Mouse (Mus musculus) heart, embryonic 16.5 days (tissue): ENCODE results near the gene Tmem121b. TPM values are rescaled to one million over a fixed set of nuclear protein-coding genes. Genes with fewer than 3 reads are reported as not detected.

Source experiments
- ATAC-seq: fragments of 200-750 bp; cut with Nextera tagmentation; replicated peaks from 2 replicates; pipeline ENCODE4 v1.8.0; 2017; ENCODE audit warnings: moderate number of reproducible peaks; ENCODE audit not compliant: insufficient read depth, low FRiP score; ENCODE audit errors: extremely low read depth
- H3K27ac ChIP-seq: fragments of 300-500 bp; sonication (generic); 2 replicates; pipeline ENCODE4 v1.5.1; 2014; ENCODE audit warnings: mild to moderate bottlenecking, low read length, control low read depth, moderate library complexity
- H3K27me3 ChIP-seq: fragments of 300-500 bp; sonication (generic); 2 replicates; pipeline ENCODE4 v1.6.1; 2014; ENCODE audit warnings: low read length, mixed read lengths; ENCODE audit not compliant: control insufficient read depth, insufficient read depth
- H3K36me3 ChIP-seq: fragments of 300-500 bp; sonication (generic); 2 replicates; pipeline ENCODE4 v1.6.1; 2014; ENCODE audit not compliant: control insufficient read depth, insufficient read depth
- H3K4me1 ChIP-seq: fragments of 300-500 bp; sonication (generic); 2 replicates; pipeline ENCODE4 v1.6.1; 2014; ENCODE audit warnings: low read length, mixed read lengths; ENCODE audit not compliant: control insufficient read depth, insufficient read depth
- H3K4me2 ChIP-seq: fragments of 300-500 bp; sonication (generic); 2 replicates; pipeline ENCODE4 v1.6.1; 2014; ENCODE audit warnings: low read depth, mild to moderate bottlenecking, control low read depth, low read length
- H3K4me3 ChIP-seq: fragments of 300-500 bp; sonication (generic); 2 replicates; pipeline ENCODE4 v1.5.1; 2014; ENCODE audit warnings: mild to moderate bottlenecking, control low read depth, low read length
- H3K9ac ChIP-seq: fragments of 300-500 bp; sonication (generic); 2 replicates; pipeline ENCODE4 v1.6.1; 2014; ENCODE audit warnings: low read length, control low read depth
- H3K9me3 ChIP-seq: fragments of 300-500 bp; sonication (generic); replicated peaks from 2 replicates; pipeline ENCODE4 v1.6.1; 2016; ENCODE audit warnings: low read length; ENCODE audit not compliant: control insufficient read depth
- WGBS: fragments of 180-500 bp; shearing (Covaris S2); extraction: QIAGEN DNeasy Blood & Tissue Kit; methylation state at CpG from one replicate; pipeline ENCODE4 v1.1.7; 2014; 5-methylcytosine and 5-hydroxymethylcytosine counted together
- polyA plus RNA-seq: library from polyadenylated mRNA; unstranded; fragments of >200 nt; fragmentation: Nextera tagmentation; extraction: Ambion mirVana; gene quantifications from 2 replicates; pipeline ENCODE4 v1.2.1, GENCODE M21; 2015

Tmem121b gene
- polyA plus RNA-seq, 1 experiment from 2014 or later = 0.07 TPM

- no peaks in the 10 kb centered on the region for H3K36me3 ChIP-seq
- H3K9ac ChIP-seq = no peak overlapping the region
- no peak overlapping the region for H3K4me2 ChIP-seq
- no peak for ATAC-seq
- H3K9me3 ChIP-seq = no peaks in the 10 kb centered on the region
- H3K27ac ChIP-seq = peak overlapping the region; percentile 66; the same call in 1 of the 2 replicates
- H3K4me3 ChIP-seq = no peak overlapping the region
- H3K4me1 ChIP-seq = peaks cover 34% of the 10 kb centered on the region
- WGBS = 52% methylated on average over 8 of the region's 8 CpGs
- H3K27me3 ChIP-seq = no peaks in the 10 kb centered on the region
Observed at GRCm38 (mm10) chr6:120472455-120473140, 21.0 kb downstream of the Tmem121b start.

DNA sequence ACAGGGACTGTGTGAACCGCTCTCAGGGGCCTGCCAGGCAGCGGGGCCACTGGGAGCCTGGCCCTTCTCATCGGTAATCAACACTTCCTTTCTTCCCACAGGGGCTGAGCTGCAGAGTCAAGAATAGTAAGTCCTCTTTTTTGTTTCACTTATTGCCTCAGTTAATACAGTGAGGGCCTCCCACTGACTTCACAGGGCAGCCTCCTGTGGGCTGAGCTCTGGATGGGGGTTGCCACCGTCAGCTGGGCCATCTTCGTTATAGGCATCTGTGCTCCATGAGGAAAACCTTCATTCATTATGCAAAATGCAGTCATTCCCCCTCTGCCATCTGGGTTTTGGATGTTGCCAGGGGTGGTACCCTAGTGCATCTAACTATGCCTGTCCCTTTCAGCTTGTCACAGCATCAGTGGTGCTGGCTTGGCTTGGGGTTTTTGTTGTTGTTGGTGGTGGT lies 21.6 kb downstream of the Tmem121b start:
- H3K4me2 ChIP-seq = peak overlapping the region; percentile 1; the same call in 1 of the 2 replicates
- peaks cover 34% of the 10 kb centered on the region for H3K4me1 ChIP-seq
- peak overlapping the region; percentile 66 for H3K27ac ChIP-seq
- peak; percentile 46 for ATAC-seq
- no peaks in the 10 kb centered on the region for H3K9me3 ChIP-seq
- H3K27me3 ChIP-seq = no peaks in the 10 kb centered on the region
- no peak overlapping the region; the same call in 1 of the 2 replicates for H3K9ac ChIP-seq
- H3K4me3 ChIP-seq = no peak overlapping the region
- no peaks in the 10 kb centered on the region for H3K36me3 ChIP-seq
- 13% methylated on average over 5 of the region's 5 CpGs for WGBS

- no peak overlapping the region for H3K27ac ChIP-seq
- WGBS = 49% methylated on average over 1 of the region's 1 CpGs
Observed at GRCm38 (mm10) chr6:120470666-120471065, 22.9 kb downstream of the Tmem121b start.

DNA sequence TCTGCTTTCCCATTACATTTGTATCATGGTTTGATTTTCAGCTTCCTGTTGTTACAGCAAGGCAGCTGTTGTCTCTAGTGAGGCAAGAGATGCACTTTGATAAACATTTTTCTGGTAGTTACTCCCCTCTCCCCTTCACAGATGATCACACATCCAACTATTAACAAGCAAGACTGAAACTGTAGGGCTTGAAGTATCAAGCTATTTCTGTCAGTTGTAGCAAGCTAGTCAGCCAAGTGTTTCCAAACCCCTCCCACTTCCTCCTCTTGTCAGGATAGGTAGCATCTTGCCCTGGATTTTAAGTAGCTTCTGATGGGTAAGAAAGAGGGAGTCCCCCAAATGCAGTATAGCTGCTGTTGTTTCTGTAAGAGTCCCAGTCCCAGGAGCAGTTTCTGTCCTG lies 23.8 kb downstream of the Tmem121b start:
- H3K27ac ChIP-seq = no peak overlapping the region

More at GRCm38 (mm10) chr6:120470666-120471065, 22.9 kb downstream of the Tmem121b start:
- no peaks in the 10 kb centered on the region; the same call in 1 of the 2 replicates for H3K27me3 ChIP-seq
- no peaks in the 10 kb centered on the region for H3K9me3 ChIP-seq
- no peak overlapping the region for H3K4me2 ChIP-seq
- H3K4me1 ChIP-seq = peaks cover 34% of the 10 kb centered on the region
- no peaks in the 10 kb centered on the region for H3K36me3 ChIP-seq
- no peak for ATAC-seq
- no peak overlapping the region for H3K9ac ChIP-seq
- H3K4me3 ChIP-seq = no peak overlapping the region

DNA sequence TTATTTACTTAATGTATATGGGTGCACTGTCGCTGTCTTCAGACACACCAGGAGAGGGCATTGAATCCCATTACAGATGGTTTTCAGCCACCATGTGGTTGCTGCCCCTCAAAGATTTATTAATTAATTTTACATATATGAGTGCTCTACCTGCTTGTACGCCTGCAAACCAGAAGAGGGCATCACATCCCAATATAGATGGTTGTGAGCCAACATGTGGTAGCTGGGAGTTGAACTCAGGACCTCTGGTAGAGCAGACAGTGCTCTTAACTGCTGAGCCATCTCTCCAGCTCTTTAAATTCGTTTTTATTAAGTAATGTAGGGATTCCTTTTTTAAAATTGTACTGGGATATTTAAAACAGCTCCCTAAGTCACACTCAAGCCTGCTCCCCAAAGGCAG lies 24.3 kb downstream of the Tmem121b start:
- ATAC-seq = no peak
- peaks cover 37% of the 10 kb centered on the region for H3K4me1 ChIP-seq
- H3K9ac ChIP-seq = no peak overlapping the region
- no peaks in the 10 kb centered on the region for H3K36me3 ChIP-seq
- H3K9me3 ChIP-seq = no peaks in the 10 kb centered on the region
- H3K4me2 ChIP-seq = no peak overlapping the region
- no peak overlapping the region for H3K27ac ChIP-seq
- 71% methylated on average over 3 of the region's 3 CpGs for WGBS
- no peaks in the 10 kb centered on the region; the same call in 1 of the 2 replicates for H3K27me3 ChIP-seq
- no peak overlapping the region for H3K4me3 ChIP-seq

More for the DNA sequence above, 23.8 kb downstream of the Tmem121b start:
- no peak for ATAC-seq
- Histone ChIP-seq H3K27me3 (no peaks in the 10 kb centered on the region; the same call in 1 of the 2 replicates), H3K4me2 (no peak overlapping the region), H3K4me3 (no peak overlapping the region), H3K9ac (no peak overlapping the region), H3K9me3 (no peaks in the 10 kb centered on the region), H3K4me1 (peaks cover 34% of the 10 kb centered on the region), H3K36me3 (no peaks in the 10 kb centered on the region)

DNA sequence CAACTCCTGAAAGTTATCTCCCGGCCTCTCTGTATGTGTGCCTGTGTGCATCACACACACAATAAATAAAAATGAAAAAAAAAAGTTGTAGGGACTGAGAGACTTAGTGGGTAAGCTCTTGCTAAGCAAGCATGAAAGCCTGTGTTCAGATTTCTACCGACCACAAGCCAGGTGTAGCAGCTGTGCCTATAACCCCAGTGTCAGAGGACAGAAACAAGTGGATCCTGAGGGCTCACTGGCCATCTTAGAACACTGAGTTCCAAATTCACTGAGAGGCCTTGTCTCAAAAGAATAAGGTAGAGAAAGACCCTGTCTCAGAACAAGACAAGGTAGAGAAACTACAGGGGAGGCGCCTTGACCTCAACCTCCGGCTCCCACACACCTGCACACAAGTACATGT lies 25.3 kb downstream of the Tmem121b start:
- ATAC-seq = no peak
- Histone ChIP-seq H3K4me1 (peaks cover 40% of the 10 kb centered on the region), H3K9ac (no peak overlapping the region), H3K9me3 (no peaks in the 10 kb centered on the region), H3K27me3 (peaks cover 3% of the 10 kb centered on the region; the same call in 1 of the 2 replicates), H3K4me3 (no peak overlapping the region), H3K27ac (no peak overlapping the region), H3K36me3 (no peaks in the 10 kb centered on the region), H3K4me2 (no peak overlapping the region)
- WGBS = 88% methylated on average over 4 of the region's 4 CpGs

DNA sequence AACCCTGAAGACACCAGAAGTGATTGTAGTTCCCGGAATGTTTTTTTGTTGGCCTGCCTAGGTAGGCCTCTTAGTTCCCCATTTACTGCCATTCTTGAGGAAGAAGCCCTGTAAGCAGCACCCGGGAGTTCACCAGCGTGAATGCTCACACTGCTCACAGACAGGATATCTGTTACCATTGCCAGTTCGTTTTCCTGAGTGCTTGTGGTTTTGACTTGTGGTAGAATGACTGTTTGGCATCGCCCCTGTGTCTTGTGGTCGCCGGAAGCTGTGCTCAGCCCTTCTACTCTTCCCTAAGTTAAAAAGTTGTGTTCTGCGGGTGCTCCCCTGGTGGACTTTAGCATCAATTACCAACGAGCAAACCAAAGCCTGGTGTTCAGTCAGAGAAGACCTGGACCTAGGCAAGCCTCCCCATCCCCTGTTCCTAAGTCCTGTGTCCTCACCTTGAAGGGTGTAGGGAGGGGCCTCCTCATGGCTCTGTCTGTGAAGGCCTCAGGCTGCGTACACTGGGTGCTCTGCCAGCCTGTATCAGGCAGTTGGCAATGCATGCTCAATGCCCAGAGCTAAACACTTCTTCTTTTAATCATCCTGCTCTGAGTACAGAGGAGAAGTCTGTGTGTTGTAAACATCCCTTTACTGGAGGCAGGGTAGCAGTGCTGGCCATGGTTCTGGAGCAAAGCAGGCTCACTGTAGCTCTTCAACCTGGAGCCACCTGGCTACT lies 26.8 kb downstream of the Tmem121b start:
- peak overlapping the region; percentile 58 for H3K27ac ChIP-seq
- H3K4me1 ChIP-seq = peaks cover 29% of the 10 kb centered on the region
- H3K9me3 ChIP-seq = no peaks in the 10 kb centered on the region
- H3K4me2 ChIP-seq = peak overlapping the region; percentile 34
- 79% methylated on average over 10 of the region's 10 CpGs for whole genome bisulfite sequencing
- no peak for ATAC-seq
- H3K9ac ChIP-seq = no peak overlapping the region
- H3K36me3 ChIP-seq = no peaks in the 10 kb centered on the region
- peaks cover 13% of the 10 kb centered on the region for H3K27me3 ChIP-seq
- H3K4me3 ChIP-seq = no peak overlapping the region

DNA sequence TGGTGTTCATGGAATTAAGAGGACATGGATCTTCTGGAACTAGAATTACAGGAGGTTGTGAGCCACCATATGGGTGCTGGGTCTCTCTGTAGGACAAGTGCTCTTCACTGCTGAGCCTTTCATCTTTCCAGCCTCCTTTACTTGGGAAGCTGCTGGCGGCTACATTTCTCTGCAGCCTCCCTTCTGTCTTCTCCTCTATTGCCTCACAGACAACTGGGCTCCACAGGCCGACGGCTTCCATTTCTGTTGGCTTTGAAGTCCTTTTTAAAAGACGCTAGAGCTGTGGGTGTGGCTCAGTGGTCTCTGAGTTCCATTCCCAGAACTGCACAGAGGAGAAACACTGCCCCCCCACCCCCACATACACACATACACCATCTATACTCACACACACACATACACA lies 28.2 kb downstream of the Tmem121b start:
- Histone ChIP-seq H3K9me3 (no peaks in the 10 kb centered on the region), H3K27me3 (peaks cover 16% of the 10 kb centered on the region), H3K4me2 (peak overlapping the region; percentile 15; the same call in 1 of the 2 replicates), H3K27ac (no peak overlapping the region), H3K4me3 (no peak overlapping the region), H3K9ac (no peak overlapping the region), H3K36me3 (no peaks in the 10 kb centered on the region), H3K4me1 (peaks cover 21% of the 10 kb centered on the region)
- WGBS = 60% methylated on average over 4 of the region's 4 CpGs
- no peak for ATAC-seq

DNA sequence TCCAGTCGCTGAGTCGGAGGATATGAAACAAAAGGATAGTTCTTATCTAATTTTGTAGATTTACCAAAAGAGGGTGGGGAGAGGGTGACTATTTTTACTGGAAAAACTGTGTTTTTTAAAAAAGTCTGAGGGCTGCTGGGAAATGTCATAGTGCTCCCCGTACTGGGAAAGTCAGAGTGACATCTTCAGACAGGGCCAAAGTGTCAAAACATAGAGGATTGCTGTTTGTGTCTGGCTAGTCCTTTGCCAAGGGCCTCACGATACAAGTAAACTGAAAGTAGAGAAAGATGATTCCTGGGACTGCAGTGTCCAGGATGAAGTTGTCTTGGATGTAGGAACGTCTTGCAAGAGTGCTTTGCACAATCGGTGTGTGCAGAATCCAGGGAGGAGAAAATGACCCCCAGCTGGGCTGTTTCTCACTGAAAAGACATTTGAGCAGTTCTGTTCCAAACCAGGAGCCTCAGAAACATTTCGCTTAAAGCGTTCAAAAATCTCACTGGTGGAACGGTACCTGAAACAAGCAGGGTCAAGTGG lies 29.1 kb downstream of the Tmem121b start:
- peaks cover 12% of the 10 kb centered on the region for H3K4me1 ChIP-seq
- H3K4me3 ChIP-seq = peak overlapping the region; percentile 74
- H3K9me3 ChIP-seq = no peaks in the 10 kb centered on the region
- peak overlapping the region; percentile 77 for H3K9ac ChIP-seq
- ATAC-seq = no peak
- H3K27ac ChIP-seq = no peak overlapping the region
- H3K4me2 ChIP-seq = peak overlapping the region; percentile 89
- peaks cover 16% of the 10 kb centered on the region for H3K27me3 ChIP-seq
- WGBS = 46% methylated on average over 9 of the region's 9 CpGs
- no peaks in the 10 kb centered on the region for H3K36me3 ChIP-seq
